Mouse (Mus musculus): ENCODE results near the gene Gm10721.
"Not testable (repeated sequence)": the region's sequence is repeated elsewhere in the genome, so short reads cannot be mapped to it uniquely, and the experiment has no call there.

- not testable (repeated sequence) for TF ChIP-seq CTCF (IDR thresholded peaks at IDR 0.05; ENCODE audit: borderline replicate concordance, extremely low read depth, insufficient read depth, insufficient read length); POLR2A (IDR thresholded peaks at IDR 0.05; ENCODE audit: borderline replicate concordance, extremely low read depth, insufficient read depth, insufficient read length, poor library complexity, severe bottlenecking)
Observed at GRCm38 (mm10) chr9:3000445-3000972, 12.4 kb upstream of the Gm10721 start, which contains the start of gene Gm10722.
